Mouse (Mus musculus) retina, embryonic 14.5 days (tissue): ENCODE measurements around the gene Il11.
"Not testable (repeated sequence)": the region's sequence is repeated elsewhere in the genome, so short reads cannot be mapped to it uniquely, and the experiment has no call there.

ENCODE experiments used
- DNase-seq: peaks from one replicate; pipeline ENCODE4 v3.0.0-alpha.2; 2015; ENCODE audit warnings: low spot score

Gene Il11

DNA sequence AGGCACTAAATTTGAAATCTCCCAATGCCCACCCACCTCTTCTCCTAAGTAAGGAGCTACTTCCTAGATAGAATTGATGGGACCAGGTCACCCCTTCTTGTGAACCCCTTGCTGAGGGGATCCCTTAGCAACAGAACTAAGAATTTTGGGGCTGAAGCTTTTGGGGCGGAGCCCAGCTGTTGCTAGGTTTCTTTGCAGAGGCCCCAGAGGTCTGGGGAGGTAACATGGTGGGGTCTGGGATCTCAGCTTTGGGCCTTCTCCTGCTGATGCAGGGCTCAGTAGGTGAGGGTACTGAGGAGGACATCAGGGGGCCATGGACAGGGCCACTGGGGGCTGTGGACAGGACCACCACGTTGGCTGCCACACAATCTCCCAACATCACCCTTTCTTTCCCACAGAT is at the start of gene Il11, which contains the start of gene Tmem190:
Gene Il11 (minus strand): TSS at position 101 of the 400 bp plus-strand sequence.
Gene Tmem190 (plus strand): TSS at position 179 of the 400 bp plus-strand sequence.
- DNase-seq, result no peak

DNA sequence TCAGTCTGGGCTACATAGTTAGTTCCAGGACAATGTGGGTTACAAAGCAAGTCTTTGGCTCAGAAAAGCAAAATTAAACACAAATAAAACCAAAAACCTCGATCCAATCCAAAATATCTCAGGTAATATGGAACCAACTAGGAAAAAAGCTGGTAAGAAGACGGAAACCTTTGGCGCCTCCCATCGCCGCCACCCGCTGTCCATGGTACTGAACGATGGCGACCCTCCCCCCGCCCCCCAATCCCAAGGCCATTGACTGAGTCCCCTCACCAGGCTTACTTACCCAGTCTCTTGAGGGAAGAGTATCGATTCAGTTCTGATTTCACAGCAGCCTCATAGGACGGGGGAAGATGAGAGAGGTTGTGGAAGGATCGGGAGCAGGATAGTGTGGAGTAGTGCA is 47.8 kb upstream of the Il11 start:
- no peak for DNase-seq

DNA sequence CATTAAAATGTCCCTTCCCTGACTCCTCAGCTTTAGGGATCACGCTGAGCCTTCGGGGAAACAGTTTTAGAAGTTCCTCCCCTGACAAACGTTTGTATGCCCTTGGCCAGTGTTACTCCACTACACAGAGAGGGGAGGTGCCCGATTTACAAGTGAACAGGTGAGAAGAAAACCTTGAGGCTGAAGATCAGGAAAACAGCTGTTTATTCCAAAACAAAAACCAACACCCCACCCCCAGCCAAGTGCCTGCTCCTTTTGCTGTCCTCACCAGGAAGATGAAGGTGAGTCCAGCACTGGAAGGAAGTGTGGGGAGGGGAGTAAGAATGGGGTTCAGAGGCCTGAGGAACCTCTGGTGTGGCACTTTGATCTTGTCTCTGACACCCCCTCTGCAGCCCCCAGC is 42.7 kb upstream of the Il11 start:
- DNase-seq, result no peak

DNA sequence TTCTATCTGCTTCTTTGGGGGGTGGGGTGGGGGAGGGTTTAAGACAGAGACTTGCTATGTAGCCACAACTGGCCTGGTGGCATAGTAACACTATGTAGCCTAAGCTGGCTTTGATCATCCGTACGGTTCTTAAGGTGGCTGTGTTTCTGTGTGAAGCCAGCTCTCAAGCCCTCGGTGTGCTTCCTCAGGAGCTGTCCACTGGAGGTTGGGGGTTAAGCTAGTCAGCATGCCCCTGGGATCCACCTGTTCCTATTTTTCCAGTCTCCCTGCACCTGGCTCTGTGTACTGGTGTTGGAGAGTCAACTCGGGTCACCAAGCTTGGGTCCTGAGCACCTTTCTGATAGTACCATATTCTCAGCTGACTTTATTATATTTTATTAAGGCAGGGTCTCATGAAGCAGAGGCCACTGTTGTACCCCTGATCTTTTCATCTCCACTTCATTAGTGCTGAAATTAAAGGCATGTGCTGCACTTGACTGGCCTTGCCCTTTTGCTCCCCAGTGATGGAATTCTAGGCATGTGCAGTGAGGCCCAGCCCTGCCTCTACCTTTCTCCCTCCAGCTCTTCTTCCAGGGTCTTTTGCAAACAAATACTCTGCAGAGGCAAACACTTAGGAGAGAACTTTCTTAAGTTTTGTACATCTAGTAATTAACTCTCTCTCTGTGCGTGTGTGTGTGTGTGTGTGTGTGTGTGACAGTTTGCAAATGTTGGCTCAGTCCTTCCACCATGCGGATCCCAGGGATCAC is 39.7 kb upstream of the Il11 start:
- no peak for DNase-seq

DNA sequence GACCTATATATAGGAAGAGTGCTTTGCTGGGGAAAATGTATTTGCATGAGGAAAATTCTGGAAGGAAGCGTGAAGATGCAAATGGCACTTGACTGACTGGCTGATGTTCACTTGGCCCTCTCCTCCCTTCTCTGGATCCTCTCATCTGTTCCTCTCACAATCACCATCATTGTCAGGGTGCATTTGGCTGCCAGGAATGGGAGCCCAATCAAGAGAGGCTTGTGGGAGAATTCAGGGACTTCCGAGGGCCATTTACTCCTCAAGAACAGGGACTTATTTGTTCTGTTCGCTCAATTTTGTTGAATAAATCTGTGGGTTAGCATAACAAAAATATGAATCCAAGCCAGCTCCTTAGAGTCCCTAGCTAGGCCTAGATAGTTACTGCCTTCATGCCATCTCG is 39.0 kb upstream of the Il11 start:
- no peak for DNase-seq

DNA sequence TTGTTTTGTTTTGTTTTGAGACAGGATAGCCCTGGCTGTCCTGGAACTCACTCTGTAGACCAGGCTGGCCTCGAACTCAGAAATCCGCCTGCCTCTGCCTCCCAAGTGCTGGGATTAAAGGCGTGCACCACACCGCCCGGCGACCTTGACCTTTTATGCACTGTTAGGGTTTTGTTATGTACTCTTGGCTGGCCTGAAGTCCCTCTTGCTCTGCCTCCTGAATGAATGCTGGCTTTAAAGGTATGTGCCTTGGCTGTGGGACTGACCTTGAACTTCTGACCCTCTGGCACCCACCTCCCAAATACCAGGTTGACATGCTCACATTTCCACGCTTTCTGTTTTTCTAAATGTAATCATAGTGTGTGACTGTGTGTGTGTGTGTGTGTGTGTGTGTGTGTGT is 38.3 kb upstream of the Il11 start:
- not testable (repeated sequence) for DNase-seq

DNA sequence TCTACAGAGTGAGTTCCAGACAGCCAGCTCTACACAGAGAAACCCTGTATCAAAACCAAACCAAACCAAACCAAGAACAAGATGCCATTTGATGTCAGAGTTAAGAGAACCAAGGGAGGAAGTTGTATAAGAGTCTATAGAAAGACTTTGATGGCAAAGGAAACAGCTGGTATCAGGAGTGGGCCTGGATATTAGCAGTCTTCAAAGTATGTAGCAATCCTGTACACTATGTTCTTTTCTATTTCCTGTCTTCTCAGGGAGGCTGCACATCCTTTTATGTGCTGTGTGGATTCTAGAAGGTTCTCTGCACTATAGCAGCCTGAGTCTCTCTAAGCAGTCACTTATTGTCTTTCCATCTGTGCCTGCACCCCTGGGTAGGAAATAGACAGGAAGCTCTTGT is 33.9 kb upstream of the Il11 start:
- DNase-seq, result no peak

DNA sequence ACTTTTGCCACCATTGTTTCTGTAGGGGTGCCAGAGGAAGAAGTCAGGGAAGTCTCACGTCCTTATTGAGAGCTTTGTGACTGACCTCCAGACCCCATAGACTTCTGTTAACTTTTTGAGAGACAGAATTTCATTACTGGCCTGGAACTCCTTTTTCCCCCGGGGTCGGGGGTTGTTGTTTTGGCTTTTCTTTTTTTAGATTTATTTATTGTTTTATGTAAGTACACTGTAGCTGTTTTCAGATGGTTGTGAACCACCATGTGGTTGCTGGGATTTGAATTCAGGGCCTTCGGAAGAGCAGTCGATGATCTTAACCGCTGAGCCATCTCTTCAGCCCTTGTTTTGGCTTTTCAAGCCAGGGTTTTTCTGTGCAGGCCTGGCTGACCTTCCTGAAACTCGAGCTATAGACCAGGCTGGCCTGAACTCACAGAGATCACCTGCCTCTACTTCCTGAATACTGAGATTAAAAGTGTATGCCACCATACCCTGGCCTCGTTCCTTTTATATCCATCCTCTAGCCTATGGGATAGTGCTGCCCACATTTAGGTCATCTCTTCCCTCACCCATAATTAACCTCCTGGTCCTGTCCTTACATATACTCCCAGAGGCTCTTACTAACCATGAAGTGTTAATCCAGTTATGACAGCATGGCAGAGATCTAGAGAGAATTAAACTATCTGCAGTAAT is 30.6 kb upstream of the Il11 start:
- DNase-seq, result no peak

DNA sequence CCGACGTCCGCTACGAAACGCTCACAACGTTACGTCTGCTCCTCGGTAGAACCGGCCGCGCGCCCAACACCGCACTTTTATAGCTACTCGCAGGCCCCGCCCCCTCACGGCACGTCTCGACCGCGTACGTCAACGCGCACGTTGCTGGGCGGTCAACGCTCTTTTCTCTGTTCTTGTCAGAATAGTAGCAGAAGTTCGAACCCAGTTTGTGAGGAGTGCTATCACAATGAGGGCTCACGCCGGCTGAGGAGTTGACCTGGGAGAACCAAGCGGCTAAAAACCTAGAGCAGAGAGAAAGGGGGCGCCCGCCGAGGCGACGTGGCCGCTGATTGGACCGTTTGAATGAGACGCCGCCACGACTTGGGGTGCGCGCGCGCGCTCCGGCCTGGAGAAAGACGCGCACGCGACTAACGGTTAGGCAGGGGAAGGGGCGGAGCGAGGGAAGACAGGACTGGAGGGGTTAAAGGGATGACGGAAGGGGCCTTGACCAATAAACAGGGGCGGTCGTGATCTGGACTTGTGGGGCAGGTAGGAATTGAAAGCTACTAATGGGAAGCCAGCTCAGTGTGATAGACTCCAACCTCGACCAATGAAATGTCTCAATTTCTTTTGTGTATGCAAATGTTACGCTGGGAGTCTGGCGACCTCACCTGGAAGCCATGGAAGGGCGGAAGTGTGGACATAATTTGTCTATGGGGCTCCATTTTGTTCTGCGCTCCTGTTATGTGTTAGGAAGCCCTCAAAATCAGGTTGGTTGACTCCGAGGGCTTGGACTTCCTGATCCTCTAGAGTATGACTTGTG is 29.8 kb upstream of the Il11 start, which contains the start of gene Ube2s:
Gene Ube2s (minus strand): TSS at position 288 of the 802 bp plus-strand sequence.
- peak; percentile 99 for DNase-seq

DNA sequence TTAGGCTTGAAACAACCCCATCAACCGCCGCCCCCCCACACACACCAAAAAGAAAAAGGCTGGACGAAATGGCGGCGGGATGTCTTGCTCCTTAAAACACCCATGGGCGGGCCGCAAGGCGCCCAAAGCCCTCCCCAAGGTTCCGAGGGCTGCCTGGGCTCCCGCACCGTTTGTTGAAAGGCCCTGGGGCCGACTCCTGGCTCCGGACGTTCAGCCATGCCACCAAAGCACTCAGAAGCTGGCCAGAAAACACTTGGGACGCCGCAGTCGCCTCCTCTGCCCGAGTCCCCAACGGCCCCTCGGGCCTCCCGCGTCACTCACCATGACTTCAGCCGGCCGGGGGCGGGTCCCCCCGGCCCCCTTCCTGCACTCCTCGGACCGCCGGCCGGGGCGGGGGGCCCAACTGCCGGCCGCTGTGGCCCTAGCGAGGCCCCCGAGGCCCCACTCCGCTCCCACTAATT is 29.2 kb upstream of the Il11 start:
- peak; percentile 50 for DNase-seq

DNA sequence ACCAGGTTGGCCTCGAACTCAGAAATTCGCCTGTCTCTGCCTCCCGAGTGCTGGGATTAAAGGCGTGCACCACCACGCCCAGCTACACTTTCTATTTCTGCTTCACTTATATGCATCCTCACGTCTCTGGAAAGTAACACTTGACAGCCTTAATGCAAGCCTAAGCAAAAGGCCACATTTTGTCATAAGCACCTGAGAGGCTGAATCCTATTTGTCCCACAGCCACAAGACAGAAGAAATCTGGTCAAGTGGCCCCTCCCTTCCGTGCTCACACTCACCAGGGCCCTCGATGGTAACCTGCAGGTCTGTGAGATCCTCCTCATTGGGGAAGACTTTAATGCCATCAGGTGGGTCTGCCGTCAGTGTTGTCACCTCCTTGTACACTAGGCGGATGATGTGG is 28.5 kb upstream of the Il11 start:
- not testable (repeated sequence) for DNase-seq

DNA sequence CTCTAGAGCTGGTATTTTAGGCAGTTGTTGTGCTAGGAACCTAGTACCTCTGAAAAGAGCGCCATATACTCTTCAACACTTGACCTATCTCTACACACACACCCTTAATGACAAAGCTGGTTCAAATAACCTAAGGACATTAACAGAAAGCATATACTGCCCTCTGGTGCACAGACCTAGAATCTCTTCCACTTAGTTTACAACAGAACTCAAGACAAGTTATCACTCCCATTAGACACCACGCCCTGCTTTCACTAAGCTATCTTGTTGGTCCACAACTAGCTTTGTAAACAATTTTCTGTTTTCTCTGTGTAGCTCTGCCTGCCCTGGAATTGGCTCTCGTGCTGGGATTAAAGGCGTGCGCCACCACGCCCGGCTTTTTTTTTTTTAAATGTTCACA is 24.1 kb upstream of the Il11 start:
- DNase-seq, result peak; percentile 78

DNA sequence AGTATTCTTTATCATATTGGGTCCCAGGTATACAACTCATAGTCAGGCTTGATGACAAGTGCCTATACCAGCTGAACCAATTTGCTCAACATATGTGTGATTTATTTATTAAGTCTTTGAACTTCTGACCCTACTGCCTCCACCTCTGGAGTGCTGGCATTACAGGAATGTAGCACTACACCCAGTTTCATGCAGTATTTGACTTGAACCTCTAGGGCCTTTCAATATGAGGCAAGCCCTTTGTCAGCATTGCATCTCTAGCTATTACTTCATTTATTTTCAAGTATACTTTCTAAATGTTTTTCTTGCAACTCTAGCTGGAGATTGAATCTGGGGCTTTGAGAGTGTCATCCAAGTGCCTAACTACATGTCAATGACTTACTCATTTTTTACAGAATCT is 19.6 kb upstream of the Il11 start:
- no peak for DNase-seq

DNA sequence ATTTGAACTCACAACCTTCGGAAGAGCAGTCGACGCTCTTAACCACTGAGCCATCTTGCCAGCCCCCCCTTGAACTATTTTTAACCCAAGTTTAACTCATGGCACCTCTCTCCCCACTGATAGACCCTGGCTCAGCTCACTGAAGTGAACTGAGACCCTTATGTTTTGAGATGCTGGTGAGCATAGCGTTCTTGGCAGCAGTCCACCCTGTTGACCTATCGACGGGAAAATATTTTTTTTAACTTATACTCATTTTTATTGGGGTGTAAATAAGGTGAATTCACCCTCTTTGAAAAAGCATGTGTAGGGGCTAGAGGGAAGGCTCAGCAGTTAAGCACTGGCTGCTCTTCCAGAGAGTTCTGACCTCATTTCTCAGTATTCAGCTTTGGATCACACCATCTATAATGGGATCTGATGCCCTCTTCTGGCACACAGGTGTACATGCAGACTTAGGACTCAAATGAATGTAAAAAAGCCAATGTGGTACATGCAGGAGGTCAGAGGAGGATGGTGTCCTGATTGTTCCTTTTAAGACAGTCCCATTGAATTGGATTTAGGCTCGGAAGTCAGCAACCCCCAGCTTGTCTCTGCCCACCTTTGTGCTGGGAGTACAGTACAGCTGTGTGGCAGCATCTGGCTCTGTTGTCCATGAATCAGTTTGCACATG is 13.2 kb upstream of the Il11 start:
- DNase-seq, result peak; percentile 70

DNA sequence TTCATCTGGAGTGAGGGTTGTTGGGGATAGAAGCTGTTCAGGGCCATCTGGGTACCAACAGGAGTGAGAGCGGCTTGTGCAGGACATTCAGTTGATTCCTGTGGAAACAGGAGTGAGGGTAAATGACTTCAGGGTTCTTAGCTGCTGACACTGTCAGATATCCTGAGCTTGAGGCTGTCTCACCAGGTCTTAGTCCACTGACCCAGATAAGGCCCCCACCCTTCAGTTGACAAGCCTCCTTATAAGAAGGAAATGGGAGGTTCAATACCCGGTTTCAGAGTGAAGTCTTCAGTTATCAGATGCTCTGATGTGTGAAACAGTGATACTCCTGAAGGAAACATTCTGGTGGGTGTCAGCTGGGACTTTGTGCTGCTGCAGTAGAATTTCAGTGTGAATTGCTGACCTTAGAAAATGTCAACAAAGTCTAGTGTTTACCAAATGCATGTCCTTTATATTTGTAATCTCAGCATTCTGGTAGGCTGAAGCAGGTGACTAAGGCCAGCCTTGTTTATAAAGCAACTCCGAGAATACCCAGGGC is 12.0 kb upstream of the Il11 start:
- no peak for DNase-seq

DNA sequence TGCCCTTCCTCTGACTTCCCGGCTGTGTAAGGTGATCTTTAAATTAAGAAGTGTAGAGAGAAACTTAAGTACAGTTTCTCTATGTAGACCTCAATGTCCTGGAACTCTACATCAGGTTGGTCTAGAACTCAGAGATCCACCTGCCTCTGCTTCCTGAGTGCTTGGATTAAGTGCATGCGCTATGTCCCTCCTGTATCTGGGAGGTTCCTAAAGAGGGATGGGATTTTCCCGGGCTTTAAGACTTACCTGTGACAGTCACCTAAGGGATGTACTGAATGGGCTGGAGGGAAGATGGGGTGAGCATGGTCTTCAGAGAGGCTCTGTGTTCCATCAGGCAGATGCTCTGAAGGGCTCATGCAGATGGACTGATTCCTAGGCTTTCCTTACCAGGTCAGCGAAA is 11.0 kb upstream of the Il11 start:
- DNase-seq, result no peak

DNA sequence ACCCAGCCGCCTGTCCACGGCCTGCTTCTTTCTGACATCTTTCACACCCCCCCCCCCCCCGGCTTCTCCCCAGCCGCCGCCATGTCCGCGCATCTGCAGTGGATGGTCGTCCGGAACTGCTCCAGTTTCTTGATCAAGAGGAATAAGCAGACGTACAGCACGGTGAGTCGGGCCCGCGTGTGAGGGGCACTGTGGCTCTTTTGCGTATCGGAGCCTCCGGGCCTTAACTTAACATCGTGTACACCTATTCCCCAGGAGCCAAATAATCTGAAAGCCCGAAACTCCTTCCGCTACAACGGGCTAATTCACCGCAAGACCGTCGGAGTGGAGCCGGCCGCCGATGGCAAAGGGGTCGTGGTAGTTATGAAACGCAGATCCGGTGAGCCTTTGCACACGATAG is 10.6 kb upstream of the Il11 start:
- not testable (repeated sequence) for DNase-seq

DNA sequence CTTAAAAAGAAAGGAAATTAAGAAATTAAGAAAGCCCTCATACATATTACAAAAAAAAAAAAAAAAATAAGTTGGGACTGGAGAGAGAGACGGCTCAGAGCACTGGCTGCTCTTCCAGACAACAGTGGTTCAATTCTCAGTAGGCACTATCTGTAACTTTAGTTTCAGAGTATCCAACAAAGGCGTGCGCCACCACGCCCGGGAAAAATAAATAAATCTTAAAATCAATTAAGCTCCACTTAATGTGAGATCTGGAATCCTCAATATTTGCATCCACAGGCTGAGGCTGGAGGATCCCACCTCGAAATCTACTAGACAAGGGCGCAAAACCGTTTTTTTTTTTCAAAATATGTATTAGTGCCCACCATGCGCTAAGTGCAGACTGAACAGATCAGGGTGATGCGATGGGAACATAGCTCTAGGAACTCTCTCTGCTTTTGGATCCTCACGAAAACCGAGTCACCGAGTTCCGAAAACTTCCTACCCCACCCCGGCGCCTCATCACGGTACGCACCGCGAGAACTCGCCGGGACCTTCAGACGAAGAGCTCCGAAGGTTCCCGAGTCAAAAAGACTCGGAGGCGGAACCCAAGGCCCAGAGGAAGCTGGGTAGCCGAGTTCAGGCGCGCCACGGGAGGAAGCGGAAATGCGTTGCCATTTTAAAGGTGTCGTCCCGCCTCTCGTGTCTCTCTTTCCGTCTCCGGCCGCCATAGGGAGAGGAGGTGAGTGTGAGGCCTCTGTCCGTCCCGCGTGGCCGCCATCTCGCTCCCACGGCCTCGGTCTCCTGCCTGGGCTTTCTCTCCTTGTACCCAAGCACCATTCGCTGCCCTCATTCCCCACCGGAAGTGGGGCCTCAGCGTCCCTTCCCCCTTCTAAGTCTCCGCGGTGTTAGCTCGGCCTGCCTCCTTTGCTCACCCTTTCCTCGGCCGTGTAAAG is 9.9 kb upstream of the Il11 start, which contains the start of gene Rpl28:
Gene Rpl28 (plus strand): TSS at position 597 of the 935 bp plus-strand sequence.
- peak; percentile 98 for DNase-seq

DNA sequence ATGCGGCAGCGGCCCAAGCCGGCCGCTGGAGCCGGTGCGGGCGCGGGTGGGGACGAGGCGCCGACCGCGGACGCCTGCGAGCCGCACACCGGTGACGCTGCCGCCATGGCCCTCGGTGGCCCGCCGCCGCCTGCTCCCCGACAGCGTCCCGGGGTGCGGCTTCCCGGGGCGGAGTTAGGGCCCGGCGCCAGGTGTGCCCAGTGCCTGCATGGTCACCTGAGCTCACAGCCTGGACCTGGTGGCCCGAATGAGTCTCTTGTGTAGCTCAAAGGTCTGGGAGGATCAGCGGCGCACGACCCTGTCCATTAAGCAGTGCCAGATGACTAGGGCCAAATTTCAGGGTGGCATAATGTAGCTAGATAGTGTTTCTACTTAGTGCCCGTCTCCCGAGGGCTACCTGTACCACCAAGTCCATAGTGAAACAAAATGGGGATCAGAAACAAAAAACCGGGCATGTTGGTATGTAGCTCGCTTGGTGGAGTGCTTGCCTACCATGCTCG is 6.8 kb upstream of the Il11 start, which contains the start of gene Tmem238:
Gene Tmem238 (minus strand): TSS at position 221 of the 500 bp plus-strand sequence.
- DNase-seq, result no peak
